Mouse (Mus musculus) mouse embryonic stem cell (cell line): ENCODE measurements around the gene Olfr1160.
"Not testable (repeated sequence)": the region's sequence is repeated elsewhere in the genome, so short reads cannot be mapped to it uniquely, and the experiment has no call there.

Experiments used
- in situ Hi-C, 2 experiments: fragments of 300-500 bp; cut with MboI; formaldehyde crosslinking; loops; 1 replicate in 1 of 2; 3 replicates in 1 of 2; pipeline ENCODE4 v1.14.3; 2019 to 2020; ENCODE audit warnings: low sequenced_read_pairs in 2 of 2, low pct_unique_long_range_greater_than_20kb in 1 of 2, mixed read lengths in 1 of 2; ENCODE audit not compliant: unreplicated experiment in 1 of 2

Gene Olfr1160

GRCm38 (mm10) chr2:88007515-88008318 lies at the start of gene Olfr1160:
Gene Olfr1160 (minus strand): TSS chr2:88008268.
- in situ Hi-C loops = no loop called here

DNA sequence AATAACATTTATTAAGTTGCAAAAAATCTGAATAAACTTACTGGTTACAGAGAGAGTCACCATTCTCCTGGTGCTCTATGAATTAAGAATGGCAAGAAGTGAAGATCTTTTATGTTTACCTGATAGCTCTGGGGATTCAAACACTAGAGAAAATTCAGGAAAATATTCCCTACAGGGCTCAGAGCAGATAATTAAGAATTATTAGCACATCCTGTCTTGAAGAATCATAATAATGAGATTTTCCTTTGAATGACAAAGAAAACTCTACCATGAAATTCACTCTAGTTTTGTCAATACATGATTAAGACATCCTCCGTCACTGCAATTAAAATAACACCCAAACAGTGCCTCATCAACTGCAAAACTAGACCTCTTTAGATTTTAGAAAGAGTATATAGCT lies 43.0 kb upstream of the Olfr1160 start, which contains the start of gene Olfr1162:
TSS of gene Olfr1162 (minus strand) at position 101 of the 400 bp plus-strand sequence.
- in situ Hi-C loops = no loop called here

DNA sequence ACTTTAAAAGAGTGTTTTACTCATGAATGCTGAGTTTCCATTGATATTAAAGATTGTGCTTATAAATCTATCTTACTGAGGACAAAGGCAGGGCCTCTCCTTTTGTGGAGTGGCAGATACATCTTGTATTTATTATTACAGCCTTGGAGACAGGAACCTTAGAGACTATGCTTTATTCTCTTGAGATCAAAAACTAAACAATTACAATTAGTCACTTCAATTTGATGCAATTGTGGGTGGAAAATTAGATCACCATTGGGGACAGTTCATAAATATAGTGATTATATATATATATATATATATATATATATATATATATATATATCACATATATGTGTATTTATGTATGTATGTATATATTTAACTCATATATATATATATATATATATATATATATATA lies 29.5 kb upstream of the Olfr1160 start, which contains the start of gene Olfr73:
TSS of gene Olfr73 (minus strand) at position 101 of the 400 bp plus-strand sequence.
- in situ Hi-C loops = no loop called here

DNA sequence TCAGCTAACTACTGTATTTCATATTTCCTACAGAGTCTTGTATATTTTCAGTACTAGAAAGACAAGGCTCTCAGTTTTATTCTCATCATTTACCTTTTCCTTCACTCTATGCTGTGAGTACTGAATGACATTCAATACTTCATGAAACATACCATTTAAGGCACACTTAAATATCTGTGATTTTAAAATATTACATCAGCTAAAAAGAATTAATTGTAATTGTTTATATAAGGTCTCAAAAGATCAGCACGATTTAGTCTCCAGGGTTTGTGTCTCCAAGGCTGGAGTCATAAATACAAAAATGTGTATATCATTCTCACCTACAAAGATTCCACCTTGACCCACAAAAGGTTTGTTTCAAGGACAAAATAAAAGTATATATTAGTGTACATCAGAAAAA lies 14.4 kb upstream of the Olfr1160 start, which contains the start of gene Olfr1161:
TSS of gene Olfr1161 (plus strand) at position 301 of the 400 bp plus-strand sequence.
- in situ Hi-C loops = not testable (repeated sequence)

- in situ Hi-C loops = no loop called here
These were observed 18.3 kb downstream of the Olfr1160 start, which contains the start of gene Olfr1158 for GRCm38 (mm10) chr2:87989813-87990212. Gene Olfr1158 (plus strand): TSS chr2:87990113.

- in situ Hi-C loops = no loop called here
These were observed 33.5 kb downstream of the Olfr1160 start, which contains the start of gene Olfr74 for GRCm38 (mm10) chr2:87974563-87974962. Gene Olfr74 (minus strand): TSS chr2:87974663.

DNA sequence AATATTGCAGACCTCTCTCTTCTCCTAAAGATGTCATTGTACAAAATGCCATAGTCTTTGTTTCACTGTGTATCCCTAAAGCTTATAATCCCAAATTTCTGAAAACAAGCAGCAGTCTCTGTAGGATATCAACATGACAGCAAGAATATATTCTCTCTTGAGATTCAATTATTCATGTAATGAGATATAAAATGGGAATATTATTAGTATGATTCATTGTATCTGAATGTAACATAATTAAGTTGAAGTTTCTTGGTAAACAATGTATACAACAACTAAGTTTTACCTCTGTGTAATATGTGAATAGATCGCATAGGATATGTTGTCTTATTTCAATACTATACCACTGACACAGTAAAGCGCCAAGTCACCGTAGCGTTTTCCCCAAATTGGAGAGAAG lies 39.9 kb downstream of the Olfr1160 start, which contains the start of gene Olfr1157:
TSS of gene Olfr1157 (minus strand) at position 101 of the 400 bp plus-strand sequence.
- in situ Hi-C loops = no loop called here

GRCm38 (mm10) chr2:87953000-87953399 lies 55.1 kb downstream of the Olfr1160 start, which contains the start of gene Olfr1156:
Gene Olfr1156 (minus strand): TSS chr2:87953100.
- in situ Hi-C loops = no loop called here
